Mouse (Mus musculus) left cerebral cortex, postnatal 4 days (tissue): ENCODE results near the gene Magi2. TPM values are rescaled to one million over a fixed set of nuclear protein-coding genes. Genes with fewer than 3 reads are reported as not detected.
A peak's percentile ranks its signal among the peaks of the same experiment; 100 is the strongest.

Source experiments
- DNase-seq: peaks from one replicate; pipeline ENCODE4 v3.0.0-alpha.2; 2022
- intact Hi-C: fragments of 180-260 bp; cut with DNase I; formaldehyde crosslinking; loops from one replicate; pipeline ENCODE4 v1.15.1; 2025
- total RNA-seq, 2 experiments: library from RNA; stranded (reverse); gene quantifications; 2 replicates each; pipeline ENCODE4 v1.2.3; 2021

Magi2 gene
- total RNA-seq, 2 experiments from 2014 or later = 102 to 118 TPM

DNA sequence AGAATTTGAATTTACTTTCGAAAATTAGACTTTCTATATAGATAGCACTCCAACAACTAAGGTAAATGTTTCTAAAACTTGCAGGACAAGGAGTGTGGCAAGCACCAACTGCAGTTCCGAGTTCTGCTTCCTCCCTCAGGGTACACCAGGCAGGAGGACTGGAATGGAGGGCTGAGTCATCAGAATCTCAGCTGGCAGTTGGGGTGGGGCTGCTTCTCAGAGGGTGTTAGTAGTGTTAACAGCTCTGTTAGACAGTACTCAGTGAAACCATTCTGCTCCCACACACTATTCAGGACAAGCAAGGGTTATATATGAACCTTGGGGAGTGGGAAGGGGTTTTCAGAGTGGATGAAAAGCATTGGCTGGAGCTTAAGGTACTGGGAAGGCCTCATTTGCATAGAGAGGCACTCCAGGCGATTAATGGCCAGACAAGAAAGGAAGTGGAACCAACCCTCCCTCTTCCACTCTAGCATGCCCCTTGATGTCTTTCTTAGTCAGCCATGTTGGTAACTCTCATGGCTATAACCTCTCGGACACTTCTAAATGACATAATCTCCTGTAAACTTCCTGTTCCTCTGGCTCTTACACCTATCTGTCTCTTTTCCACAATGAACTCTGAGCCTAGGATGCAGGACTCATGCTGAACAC lies 1402.2 kb downstream of the Magi2 start:
- intact Hi-C loops = no loop called here
- DNase-seq = no peak

DNA sequence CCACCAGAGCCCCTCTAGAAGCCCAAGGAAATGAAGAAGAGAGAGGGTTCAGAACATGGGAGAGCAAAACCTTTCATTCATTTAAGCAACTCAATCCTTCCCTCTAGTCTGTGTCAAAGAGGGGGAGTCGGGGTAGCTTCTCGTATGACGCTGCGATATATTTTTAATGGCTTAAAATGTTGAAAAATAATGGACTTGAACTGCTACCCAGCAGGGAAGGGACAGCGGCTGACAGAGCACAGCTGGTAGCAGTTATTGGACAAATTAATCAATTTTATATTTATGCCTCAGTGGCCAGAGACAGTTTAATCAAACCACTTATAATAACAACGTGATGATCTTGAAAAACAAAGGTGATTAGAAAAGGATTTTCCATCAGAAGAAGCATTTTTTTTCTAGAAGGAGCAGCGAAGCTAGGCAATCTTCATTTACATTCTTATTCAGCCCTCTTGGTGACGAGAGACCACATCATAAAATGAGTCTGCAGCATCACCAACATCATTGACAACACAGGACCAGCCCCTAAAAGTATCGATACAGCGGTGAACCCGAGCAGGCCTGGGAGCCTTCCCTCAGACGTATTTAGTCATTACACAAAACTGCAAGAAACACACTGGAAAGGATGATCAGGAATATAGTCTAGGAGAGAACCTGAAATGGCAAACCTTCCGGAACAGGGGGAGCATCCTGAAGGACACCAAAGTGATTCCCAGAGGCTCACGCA lies 1407.4 kb downstream of the Magi2 start:
- intact Hi-C loops = no loop called here
- DNase-seq = no peak

DNA sequence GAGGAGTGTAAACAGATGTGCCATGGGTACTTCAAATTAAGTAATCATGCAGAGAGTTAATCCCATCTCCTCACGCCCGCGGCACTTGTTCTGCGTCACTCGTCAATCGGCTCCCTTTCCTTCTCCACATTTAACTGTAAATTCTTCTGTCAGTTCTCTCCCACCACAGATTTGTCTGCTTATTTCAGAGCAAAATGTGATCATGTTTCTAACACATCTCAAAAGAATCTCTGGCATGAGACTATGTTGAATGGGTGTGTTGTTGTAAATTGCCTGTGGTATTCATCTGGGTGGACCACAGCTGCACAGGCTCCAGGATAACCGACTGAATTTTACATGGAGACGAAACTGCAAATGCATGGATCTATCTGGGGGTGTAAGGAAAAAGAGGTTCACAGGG lies 1408.0 kb downstream of the Magi2 start:
- DNase-seq = no peak
- intact Hi-C loops = no loop called here

DNA sequence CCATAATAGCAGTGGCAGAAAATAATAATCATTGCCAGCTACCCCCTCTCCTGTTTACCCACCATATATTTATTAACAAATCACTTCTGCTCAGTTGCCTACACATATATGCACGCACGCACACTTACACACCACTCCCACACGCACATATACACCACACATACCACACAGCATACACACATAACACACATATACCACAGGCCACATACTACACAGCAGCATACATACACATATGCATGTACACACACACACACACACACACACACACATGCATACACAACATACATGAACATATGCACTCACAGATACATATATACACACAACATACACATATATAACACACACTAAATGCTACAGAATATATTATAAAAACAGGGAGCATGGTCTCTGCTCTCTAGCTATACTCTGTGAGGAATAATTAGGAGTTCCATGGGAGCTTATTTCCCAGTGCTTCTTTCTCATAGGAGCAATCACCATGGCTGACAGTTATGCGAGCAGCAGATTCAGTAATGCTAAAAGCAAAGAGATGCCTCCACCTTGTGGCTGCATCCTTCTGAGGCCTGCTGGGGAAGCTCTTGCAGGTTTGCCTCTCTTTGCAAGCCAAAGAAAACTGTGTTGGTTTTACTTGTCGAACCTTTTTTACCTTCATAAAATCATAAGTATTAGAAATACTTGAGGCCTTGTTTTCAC lies 1410.6 kb downstream of the Magi2 start:
- intact Hi-C loops = no loop called here
- DNase-seq = peak; percentile 14

GRCm38 (mm10) chr5:20642196-20642595 lies 1415.4 kb downstream of the Magi2 start:
- intact Hi-C loops = no loop called here
- no peak for DNase-seq

DNA sequence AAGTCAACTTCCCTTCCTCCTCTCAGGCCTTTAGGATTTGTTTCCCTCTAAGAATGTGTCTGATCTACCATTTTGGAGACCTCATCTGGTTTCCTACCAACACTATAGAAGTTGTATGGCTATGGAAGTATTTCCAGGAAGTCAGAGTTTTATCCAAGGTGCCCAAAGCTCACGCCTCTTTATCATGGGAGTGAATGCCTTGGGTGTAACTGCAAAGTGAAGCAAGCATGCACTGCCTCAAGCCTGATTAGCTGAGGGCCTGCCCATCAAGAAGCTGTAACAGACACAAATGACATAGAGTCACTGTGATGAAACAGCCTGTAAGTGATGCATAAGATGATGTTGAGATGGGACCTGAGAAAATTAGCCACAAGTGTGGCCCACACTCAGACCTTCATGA lies 1416.9 kb downstream of the Magi2 start:
- intact Hi-C loops = no loop called here
- DNase-seq = no peak

- intact Hi-C loops = no loop called here
- no peak for DNase-seq
These were observed 1420.1 kb downstream of the Magi2 start for GRCm38 (mm10) chr5:20646947-20647346.

- intact Hi-C loops = no loop called here
- DNase-seq = no peak
These were observed 1426.8 kb downstream of the Magi2 start for GRCm38 (mm10) chr5:20653425-20654185.

- DNase-seq = no peak
- intact Hi-C loops = no loop called here
These were observed 1428.1 kb downstream of the Magi2 start for GRCm38 (mm10) chr5:20654766-20655472.

GRCm38 (mm10) chr5:20657056-20657455 lies 1430.2 kb downstream of the Magi2 start:
- intact Hi-C loops = no loop called here
- no peak for DNase-seq

DNA sequence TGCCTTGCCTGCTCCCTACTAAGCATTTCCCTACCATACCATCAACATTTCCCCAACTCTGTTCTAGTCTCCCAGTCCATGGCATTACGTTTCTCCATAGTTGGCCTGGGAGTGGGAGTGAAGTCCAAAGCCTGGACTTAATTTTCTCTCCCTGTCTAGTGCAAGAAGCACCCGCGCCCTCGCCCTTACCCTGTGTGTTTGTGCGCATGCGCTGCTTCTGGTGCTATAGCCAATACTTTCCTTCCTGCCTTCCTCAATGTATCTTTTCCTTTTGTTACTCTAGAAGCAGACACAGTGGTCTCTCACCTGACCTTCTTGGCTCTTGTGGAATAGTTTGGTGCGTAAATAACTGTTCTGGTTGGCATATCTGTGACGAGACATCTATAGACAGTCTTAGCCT lies 1440.8 kb downstream of the Magi2 start:
- no peak for DNase-seq
- intact Hi-C loops = no loop called here

GRCm38 (mm10) chr5:20668736-20669355 lies 1442.0 kb downstream of the Magi2 start:
- no peak for DNase-seq
- intact Hi-C loops = no loop called here

DNA sequence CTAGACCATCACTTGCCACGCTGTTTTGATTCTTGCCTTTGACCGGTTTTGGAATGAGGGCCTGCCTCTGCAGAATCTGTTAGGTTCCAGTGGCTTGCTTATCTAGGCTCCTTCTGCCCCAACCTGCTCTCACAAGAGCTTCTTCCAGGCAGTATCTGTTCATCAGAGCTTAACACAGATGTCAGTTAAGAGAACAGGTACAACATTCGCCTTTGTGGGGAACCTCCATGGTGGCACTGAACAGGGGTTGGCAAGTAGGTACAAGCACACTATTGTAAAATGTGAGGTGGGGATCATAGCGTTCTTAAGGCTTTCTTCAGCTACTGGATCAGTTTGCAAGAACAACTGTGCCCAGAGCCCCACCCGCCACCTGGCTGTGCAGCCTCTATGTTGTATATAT lies 1442.6 kb downstream of the Magi2 start:
- intact Hi-C loops = no loop called here
- DNase-seq = no peak

DNA sequence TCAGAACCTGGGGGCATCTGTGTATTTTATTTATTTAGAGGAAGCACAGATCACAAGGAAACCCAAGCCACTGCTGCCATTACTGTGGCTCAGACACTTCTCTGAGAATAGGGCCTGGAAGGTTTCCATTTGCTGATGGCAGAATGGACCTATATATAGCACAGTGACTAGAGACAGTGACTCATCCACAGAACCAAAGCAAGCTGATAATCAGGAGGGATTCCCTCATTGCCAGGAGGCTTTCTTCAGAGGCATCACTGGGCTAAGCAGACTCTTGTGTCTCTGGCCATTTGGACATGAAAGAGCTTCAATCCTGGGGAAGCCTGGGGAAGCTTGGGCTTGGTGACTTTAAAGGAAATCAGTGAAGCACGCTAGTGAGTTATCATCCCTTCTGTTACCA lies 1445.0 kb downstream of the Magi2 start:
- intact Hi-C loops = no loop called here
- DNase-seq = no peak

- intact Hi-C loops = no loop called here
These were observed 1447.7 kb downstream of the Magi2 start for GRCm38 (mm10) chr5:20674523-20674922.

GRCm38 (mm10) chr5:20675163-20675665 lies 1448.4 kb downstream of the Magi2 start:
- DNase-seq = no peak
- intact Hi-C loops = no loop called here

More at GRCm38 (mm10) chr5:20674523-20674922, 1447.7 kb downstream of the Magi2 start:
- DNase-seq = no peak

DNA sequence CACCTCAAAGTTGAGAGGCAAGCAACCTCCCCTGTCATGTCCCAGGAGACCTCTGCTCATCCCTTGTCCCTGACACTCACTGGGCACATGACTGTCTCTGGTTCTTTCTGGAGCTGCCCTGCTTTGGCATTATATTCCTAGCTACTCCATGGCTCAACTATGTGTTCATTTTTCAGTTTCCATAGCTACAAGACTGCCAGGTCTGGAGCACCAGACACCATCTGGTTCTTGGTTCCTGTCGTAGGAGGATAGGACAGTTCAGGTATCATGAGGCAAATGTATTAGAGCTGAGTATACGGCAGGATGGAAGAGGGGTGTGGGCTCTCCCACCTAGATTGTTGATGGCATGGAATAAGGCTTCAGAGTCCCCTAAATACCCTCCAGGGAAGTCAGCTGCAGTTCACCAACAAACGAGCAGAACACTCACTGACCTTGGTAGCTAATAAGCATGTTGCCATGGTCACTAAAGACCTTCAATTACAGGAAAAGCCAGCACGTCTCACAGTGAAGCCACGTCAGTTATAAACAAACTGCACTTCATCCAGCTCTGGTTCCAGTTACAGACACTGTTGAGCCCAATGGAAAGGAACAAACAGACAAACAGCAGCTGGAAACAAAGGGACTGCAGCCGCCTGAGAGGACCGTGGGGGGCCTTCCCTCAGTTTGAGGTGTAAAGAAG lies 1449.5 kb downstream of the Magi2 start:
- intact Hi-C loops = no loop called here
- DNase-seq = no peak

GRCm38 (mm10) chr5:20677246-20677645 lies 1450.4 kb downstream of the Magi2 start:
- DNase-seq = no peak

GRCm38 (mm10) chr5:20678573-20678972 lies 1451.7 kb downstream of the Magi2 start:
- intact Hi-C loops = no loop called here
- DNase-seq = no peak

More at GRCm38 (mm10) chr5:20677246-20677645, 1450.4 kb downstream of the Magi2 start:
- intact Hi-C loops = no loop called here
